Comparison of ENCODE assay signal across 28 mouse cellular contexts in the genomic region with DNA sequence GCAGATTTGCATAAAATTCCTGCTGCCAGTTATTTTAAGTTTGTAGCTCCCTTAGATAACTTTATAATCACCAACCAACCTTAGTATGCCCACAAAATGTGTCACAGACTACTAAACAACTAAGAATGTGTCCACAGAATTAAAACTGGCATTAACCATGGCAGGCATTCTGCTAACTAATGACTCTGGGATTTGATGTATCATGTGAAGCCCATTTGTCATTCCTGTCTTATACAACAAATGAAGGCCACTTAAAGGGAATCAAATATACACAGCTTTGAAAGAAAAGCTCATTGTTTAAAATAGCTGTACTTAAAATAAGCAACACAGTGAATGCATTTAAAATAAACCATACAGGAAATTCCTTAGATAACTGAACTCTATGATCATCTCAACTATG. TPM values are rescaled to one million over a fixed set of nuclear protein-coding genes. Genes with fewer than 3 reads are reported as not detected.
DNase-seq lines count a peak whose midpoint lies in the region; ATAC-seq lines count a peak whose summit lies in the region.
"Had no signal": no experiment of that assay in that cellular context is flagged by ENCODE, and none has a peak within 500 bp of the region (broad histone marks: within the 10 kb centered on the region; RNA-seq: fewer than 3 reads in every experiment).

No protein-coding gene starts in this region.

- H3K36me3 ChIP-seq in lung, embryonic 16.5 days (ENCODE audit: control insufficient read depth, insufficient read depth, low read length) = peaks cover 3% of the 10 kb centered on the region
- H3K36me3 ChIP-seq: hindbrain, embryonic 13.5 days; intestine, embryonic 15.5 days had no signal

- no peaks in the 10 kb centered on the region for H3K27me3 ChIP-seq in lung, embryonic 16.5 days (ENCODE audit: control insufficient read depth, insufficient read depth, low read depth, low read length)
- H3K27me3 ChIP-seq: CH12.LX; embryonic facial prominence, embryonic 13.5 days; forebrain, embryonic 13.5 days; hindbrain, embryonic 13.5 days; intestine, embryonic 15.5 days had no signal

- no peak overlapping the region for H3K9ac ChIP-seq in lung, embryonic 16.5 days (ENCODE audit: low read length)
- H3K9ac ChIP-seq: embryonic facial prominence, embryonic 13.5 days; forebrain, embryonic 13.5 days; hindbrain, embryonic 13.5 days; intestine, embryonic 15.5 days had no signal

- intact Hi-C loops in heart, postnatal 10 days (cut with DNase I) = no loop called here

- H3K4me2 ChIP-seq in lung, embryonic 16.5 days (ENCODE audit: low read depth, low read length) = no peak overlapping the region
- H3K4me2 ChIP-seq: embryonic facial prominence, embryonic 13.5 days; forebrain, embryonic 13.5 days; heart, embryonic 11.5 days; hindbrain, embryonic 13.5 days; intestine, embryonic 15.5 days had no signal

- H3K27ac ChIP-seq in lung, embryonic 16.5 days (ENCODE audit: low read length) = no peak overlapping the region
- H3K27ac ChIP-seq: embryonic facial prominence, embryonic 10.5 days; embryonic facial prominence, embryonic 13.5 days; forebrain, embryonic 10.5 days; forebrain, embryonic 13.5 days; gastrocnemius, adult 2 months; hindbrain, embryonic 10.5 days; hindbrain, embryonic 13.5 days; intestine, embryonic 15.5 days had no signal

- 0 out of 2 replicates have a peak, but pooled peaks have one; percentile 17 for ATAC-seq in lung, embryonic 16.5 days (ENCODE audit: low read depth)
- ATAC-seq: forebrain, embryonic 13.5 days; forebrain, embryonic 16.5 days; hindbrain, embryonic 16.5 days; intestine, embryonic 15.5 days had no signal

- DNase-seq in lung, adult 18-20 months = no peak
- DNase-seq in 3T3-L1 (ENCODE audit: low read depth, low spot score) (peak; percentile 52), NIH3T3 (ENCODE audit: low read depth) (peak; percentile 24)
- DNase-seq in adrenal gland, postnatal 10 days = no peak
- no peak for DNase-seq in heart, postnatal 10 days
- DNase-seq in cerebellum, postnatal 10 days = no peak
- DNase-seq: adrenal gland, postnatal 14 days; cerebellum, adult 11 months; cerebellum, adult 2 months; cerebellum, adult 9-11 months; cerebellum, postnatal 36 days; embryo, embryonic 11 days; gastrocnemius, adult 2 months; gastrocnemius, postnatal 14 days; heart, postnatal 36 days had no signal

- H3K4me1 ChIP-seq in lung, embryonic 16.5 days (replicated peaks; ENCODE audit: control insufficient read depth, insufficient read depth, low read length) = peaks cover 9% of the 10 kb centered on the region
- H3K4me1 ChIP-seq: embryonic facial prominence, embryonic 10.5 days; embryonic facial prominence, embryonic 13.5 days; forebrain, embryonic 10.5 days; forebrain, embryonic 13.5 days; hindbrain, embryonic 10.5 days; hindbrain, embryonic 13.5 days; intestine, embryonic 15.5 days had no signal

- H3K9me3 ChIP-seq in lung, embryonic 16.5 days (ENCODE audit: control insufficient read depth, low read length) = no peaks in the 10 kb centered on the region
- H3K9me3 ChIP-seq: embryonic facial prominence, embryonic 10.5 days; embryonic facial prominence, embryonic 13.5 days; forebrain, embryonic 10.5 days; forebrain, embryonic 13.5 days; G1E; hindbrain, embryonic 10.5 days; hindbrain, embryonic 13.5 days; intestine, embryonic 15.5 days had no signal

- H3K4me3 ChIP-seq in lung, embryonic 16.5 days (ENCODE audit: low read length) = no peak overlapping the region
- H3K4me3 ChIP-seq: embryonic facial prominence, embryonic 10.5 days; embryonic facial prominence, embryonic 13.5 days; forebrain, embryonic 10.5 days; forebrain, embryonic 13.5 days; gastrocnemius, adult 2 months; hindbrain, embryonic 10.5 days; hindbrain, embryonic 13.5 days; intestine, embryonic 15.5 days had no signal

RNA-seq across cellular contexts. Expression of a gene that starts 44.0 kb away (rescaled TPM):
- polyA plus RNA-seq in lung, embryonic 16.5 days (2015; fragmentation: Nextera tagmentation; extraction: Ambion mirVana) = 56.1 and 57.9 TPM in 2 replicates
- total RNA-seq in adrenal gland, postnatal 10 days (2021) = 10 to 100 TPM; 57.6 to 57.8 TPM
- 10 to 100 TPM; 43.2 to 45.1 TPM for total RNA-seq in heart, postnatal 10 days (2021)

Comparison
In these comparisons a context has a peak if more than half of its experiments do, and no peak if none do; other contexts are left out.
1. DNase-seq: peak in 3T3-L1 (single experiment) and NIH3T3 (single experiment); none in lung, adult 18-20 months (0 of 2), adrenal gland, postnatal 10 days (single experiment), heart, postnatal 10 days (0 of 2) and cerebellum, postnatal 10 days (0 of 2).